Mouse (Mus musculus) gastrocnemius, postnatal 10 days (tissue): ENCODE results near the gene Lefty1. TPM values are rescaled to one million over a fixed set of nuclear protein-coding genes. Genes with fewer than 3 reads are reported as not detected.
A peak's percentile ranks its signal among the peaks of the same experiment; 100 is the strongest.
"Not testable (repeated sequence)": the region's sequence is repeated elsewhere in the genome, so short reads cannot be mapped to it uniquely, and the experiment has no call there.

Experiments used
- DNase-seq: peaks from one replicate; pipeline ENCODE4 v3.0.0; 2021; ENCODE audit warnings: mixed read lengths
- total RNA-seq, 2 experiments: library from RNA; stranded (reverse); gene quantifications; 2 replicates each; pipeline ENCODE4 v1.2.3; 2021

Lefty1 gene
- total RNA-seq, 2 experiments from 2014 or later = 0.59 to 1.2 TPM

DNA sequence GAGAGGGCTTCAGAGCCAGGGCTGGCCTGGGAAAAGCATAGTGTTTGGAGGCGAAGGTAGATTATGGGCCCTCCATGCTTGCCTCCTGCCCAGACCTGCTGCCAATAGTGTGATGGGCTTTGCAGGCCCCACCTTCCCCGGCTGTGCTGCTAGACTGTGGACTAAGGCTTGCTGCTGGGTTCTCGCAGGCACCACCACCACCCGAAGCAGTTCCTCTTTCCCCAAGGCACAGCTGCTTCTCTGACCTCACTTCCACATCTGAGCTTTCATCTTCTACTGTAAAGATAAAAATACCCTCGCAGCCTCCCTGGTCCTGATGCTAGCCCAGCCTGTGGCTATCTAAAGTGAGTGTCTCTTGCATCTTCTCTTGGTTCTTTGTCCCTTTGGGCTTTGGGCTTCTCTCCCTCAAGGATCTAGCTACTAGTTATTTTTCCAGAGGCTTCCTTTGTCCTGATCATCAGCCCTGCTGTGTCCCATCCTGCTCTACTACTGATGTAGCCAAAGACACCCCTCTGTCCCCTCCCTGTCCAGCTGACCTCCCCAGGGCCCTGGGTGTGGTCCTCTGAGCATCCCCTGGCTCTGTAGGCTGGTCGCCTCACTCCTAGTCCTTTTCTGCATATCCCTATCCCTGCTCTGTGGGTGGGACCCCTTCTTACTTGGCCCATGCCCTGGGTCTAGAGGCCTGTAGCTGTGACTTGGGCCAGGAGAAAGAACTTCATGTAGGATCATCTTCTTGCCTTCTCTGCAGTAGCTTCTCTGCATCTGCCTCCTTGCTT, 12.4 kb upstream of the Lefty1 start:
- DNase-seq = no peak

DNA sequence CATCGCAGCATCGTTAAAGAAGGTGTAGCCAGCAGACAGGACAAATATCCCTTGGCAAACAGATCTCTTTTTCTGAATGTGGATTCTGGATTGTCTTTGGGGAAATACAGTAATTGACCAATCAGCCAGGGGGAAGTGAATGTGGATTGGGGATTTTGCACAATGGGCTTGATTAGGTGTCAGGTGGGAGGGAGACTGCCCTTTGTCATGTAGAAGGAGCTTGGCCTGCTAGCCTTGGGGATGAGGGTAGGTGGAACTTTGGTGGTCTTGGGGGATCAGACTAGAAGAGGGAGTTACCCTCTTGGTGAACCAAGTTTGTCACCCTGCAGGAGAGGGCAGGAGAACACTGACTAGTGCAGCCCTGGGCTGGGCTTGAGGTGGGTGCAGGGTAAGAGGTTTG, 10.1 kb upstream of the Lefty1 start:
- no peak for DNase-seq

DNA sequence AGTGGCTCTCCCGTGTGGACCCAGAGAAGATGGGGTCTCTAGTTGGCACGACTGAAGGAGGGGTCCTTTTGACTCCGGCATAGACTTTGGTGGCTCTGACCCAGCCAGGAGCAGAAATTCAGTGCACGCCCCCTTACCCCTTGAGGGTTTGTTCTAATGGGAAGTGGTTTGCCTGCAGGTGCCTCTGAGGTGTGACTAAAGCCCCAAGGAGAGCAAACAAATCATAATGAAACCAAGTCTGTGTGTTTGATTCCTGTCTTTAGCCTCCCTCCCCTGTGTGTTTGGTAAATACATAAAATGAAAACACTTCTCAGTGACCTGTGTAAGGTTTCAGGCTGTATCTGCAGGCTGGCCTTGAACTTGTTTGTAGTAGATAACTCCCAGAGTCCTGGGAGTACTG, 8.5 kb upstream of the Lefty1 start:
- DNase-seq = no peak

DNA sequence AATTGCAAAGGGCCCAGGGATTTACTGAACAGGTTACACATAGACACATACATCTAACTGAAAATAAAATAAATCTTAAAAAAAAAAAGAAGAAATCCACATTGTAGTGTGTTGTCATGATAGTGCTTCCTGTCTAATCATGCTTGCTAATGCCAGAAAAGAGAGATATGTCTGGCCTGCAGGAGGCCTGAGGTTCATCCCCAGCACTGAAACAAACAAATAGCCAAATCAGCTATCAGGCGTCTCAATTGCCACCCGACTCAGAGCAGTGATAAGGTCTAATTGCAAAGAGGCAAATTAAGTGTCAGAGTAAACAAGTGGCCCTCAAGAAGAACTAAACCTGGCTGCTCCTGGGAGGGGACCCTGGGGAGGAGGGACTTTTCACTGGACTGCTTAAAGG, 5.2 kb upstream of the Lefty1 start:
- DNase-seq = no peak

DNA sequence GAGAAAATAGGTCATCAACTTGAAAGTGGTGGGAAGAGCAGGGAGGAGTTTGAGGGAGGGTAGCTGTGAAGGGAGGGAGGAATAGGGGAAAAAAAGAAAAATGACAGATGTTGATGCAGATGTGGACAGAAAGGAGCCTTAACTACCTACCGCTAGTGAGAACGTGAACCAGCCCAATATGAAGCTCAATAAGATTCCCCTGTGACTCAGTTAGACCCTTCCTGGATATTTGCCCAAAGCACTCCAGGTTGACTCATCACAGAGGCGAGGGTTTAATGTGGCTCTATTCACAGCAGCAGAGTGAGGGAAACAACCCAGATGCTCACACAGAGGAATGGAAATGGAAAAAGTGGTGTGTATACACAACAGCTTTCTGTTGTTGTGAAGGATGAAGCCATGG, 3.7 kb upstream of the Lefty1 start:
- no peak for DNase-seq

DNA sequence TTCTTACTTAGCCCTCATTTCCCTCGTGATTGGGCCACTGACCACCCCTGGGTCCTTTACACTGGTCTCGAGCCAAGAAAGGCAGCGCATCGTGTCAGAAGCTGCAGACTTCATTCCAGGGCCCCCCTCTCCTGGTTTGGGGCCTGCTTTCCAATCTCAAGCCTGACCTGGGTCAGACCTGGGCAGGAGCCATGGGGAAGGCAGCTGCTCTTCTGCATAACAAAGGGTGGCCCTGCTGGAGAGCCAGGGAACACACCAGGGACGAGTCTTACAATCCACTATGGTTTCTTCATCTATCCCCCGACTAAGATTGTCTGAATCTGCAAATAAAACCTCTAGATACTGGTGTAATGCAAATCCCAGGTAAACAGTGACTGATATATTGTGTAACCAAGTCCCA, 1.2 kb upstream of the Lefty1 start:
- DNase-seq = no peak

DNA sequence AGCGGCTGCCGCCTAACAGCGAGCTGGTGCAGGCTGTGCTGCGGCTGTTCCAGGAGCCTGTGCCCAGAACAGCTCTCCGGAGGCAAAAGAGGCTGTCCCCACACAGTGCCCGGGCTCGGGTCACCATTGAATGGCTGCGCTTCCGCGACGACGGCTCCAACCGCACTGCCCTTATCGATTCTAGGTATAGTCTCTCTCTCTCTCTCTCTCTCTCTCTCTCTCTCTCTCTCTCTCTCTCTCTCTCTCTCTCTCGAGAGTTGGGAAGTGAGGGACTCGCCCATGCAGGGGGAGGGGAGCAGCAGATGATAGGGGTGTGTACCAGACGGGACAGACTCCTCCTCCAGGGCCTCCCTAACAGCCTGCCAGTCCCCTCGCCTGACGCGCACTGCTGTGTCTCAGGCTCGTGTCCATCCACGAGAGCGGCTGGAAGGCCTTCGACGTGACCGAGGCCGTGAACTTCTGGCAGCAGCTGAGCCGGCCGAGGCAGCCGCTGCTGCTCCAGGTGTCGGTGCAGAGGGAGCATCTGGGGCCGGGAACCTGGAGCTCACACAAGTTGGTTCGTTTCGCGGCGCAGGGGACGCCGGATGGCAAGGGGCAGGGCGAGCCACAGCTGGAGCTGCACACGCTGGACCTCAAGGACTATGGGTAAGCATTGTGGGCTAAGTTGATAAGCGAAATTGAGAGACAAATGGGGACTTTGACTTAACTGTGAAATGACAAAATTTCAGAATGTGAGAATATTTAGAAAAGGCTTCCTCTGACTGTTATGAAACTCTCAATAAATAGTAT, 2.0 kb downstream of the Lefty1 start:
- DNase-seq = peak; percentile 41

DNA sequence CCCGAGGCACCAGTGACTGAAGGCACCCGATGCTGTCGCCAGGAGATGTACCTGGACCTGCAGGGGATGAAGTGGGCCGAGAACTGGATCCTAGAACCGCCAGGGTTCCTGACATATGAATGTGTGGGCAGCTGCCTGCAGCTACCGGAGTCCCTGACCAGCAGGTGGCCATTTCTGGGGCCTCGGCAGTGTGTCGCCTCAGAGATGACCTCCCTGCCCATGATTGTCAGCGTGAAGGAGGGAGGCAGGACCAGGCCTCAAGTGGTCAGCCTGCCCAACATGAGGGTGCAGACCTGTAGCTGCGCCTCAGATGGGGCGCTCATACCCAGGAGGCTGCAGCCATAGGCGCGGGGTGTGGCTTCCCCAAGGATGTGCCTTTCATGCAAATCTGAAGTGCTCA, 2.8 kb downstream of the Lefty1 start:
- DNase-seq = not testable (repeated sequence)

DNA sequence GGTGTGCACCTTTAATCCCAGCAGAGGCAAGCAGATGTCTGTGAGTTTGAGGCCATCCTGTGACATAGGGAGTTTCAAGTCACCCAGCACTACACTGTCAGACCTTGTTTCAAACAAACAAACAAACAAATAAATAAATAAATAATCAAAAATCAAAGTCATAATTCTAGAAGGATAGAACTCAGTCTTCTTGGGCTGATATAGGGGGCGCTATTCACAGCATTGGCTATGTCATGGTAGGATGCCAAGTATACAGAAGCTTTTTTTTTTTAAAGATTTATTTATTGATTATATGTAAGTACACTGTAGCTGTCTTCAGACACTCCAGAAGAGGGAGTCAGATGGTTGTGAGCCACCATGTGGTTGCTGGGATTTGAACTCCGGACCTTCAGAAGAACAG, 4.0 kb downstream of the Lefty1 start:
- not testable (repeated sequence) for DNase-seq

DNA sequence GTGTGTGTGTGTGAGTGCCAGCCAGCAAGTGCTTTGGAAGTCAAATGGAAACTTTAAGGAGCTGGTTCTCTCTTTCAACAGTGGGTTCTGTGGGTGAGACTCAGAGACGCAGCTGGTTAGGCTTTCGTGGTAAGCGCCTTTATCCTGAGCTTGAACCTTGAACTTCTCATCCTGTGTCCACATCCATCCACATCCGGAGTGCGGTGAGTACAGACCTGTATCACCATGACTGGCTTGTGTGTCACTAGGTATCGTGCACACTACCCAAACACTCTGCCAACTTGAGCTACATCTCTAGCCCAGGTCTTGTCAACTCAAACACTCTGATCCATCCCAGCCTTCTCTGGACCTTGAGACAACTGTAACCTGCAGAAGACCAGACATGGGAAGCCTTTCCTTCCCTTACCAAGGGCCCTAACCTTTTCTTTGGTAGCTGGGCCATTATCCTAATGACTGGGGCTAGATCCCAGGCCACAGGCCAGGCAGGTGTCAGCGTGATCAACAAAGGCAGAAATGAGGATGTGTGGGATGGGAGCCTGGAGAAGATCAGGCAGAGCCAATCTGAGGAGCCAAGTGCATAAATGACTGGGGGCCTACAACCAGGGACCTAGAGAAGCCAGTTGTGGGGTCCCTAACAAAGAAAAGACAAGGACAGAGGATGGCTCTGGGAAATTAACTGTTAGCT, 6.1 kb downstream of the Lefty1 start:
- DNase-seq = no peak

DNA sequence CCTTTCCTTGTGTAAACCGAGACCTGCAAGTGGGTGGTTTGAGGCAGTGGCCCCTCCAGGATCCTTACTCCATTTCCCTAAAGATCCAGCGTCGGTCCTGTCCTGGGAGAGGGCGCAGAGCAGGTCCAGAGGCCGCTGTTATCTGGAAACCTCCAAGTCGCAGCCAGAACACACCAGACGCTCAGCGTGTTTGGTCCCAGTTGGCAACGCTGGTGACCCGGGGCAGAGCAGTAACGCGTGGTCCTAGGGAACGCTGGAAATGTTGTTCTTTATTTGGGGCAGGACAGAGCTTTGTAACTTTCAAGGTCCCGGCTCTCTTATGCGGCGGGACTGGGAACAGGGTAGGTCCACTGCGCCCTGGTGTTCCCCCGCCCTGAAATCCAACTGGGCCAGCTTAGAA, 6.9 kb downstream of the Lefty1 start:
- no peak for DNase-seq

DNA sequence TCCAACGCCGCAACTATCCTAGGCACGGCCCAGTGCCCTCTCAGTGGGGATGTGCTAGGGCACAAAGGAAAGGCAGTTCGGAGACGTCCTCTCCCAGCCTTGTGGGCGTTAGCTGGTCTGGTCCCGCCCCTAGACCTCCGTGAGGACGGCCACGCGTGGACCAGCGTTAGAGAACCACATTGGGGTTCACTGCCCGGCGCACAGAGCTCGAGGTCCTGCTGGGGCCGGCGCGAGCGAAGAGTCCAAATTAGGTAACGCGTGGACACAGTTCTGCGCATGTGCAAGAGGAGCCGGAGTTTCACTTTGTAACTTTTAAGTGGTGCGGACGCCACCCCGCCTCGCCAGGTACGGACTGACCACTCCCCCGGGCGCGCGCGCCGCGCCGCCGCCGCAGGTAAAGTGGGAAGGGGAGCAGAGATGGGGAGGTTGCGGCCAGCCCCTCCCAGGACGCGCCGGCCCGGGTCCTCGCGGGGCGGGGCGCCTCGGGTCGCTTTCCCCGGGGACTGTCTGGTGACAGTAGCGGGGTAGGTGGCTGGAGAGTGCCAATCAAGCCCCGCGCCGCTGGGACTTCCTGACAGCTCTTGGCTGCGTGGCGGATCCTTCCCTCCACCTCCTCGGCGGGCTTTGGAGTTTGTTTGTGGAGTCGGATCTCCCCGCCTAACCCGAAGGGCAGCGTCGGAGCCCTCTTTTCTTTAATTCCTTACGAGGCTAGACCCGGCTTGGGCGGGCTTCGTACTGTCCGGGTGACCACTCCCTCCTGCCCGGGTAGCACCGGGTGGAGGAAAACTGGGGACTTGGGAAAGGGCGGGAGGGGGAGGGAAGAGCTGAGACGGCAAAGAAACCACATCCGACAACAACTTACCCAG, 7.6 kb downstream of the Lefty1 start, which contains the start of gene Tmem63a:
TSS of gene Tmem63a (plus strand) at position 179 of the 866 bp plus-strand sequence.
- DNase-seq = peak; percentile 78

DNA sequence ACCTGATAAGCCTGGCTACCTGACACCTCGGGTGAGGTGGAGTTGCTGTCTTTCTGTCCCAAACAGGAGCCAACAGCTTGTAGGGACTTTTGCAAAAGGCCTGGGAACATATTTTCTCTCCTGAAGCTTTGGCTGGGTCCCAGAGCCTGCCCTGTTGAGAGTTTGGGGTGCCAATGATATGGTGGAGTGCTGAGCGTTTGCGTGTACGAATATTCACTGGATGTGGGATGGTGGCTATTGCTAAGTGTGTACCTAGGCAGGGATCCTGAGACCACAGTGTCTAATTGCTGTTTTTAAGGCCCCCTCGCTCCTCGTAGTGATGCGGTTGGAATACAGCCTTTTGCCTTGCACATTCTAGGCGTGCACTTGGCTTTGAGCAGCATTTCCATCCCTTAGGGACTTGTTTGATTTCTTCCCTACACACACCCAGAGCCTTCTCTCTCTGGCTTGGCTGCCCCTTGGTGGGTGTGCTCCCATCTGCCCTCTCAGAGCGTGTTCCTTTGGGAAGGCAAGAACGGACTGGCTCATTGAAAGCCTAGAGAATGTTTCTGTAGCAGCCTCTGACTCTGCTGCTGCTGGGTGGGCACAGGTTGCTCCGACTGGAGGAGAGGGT, 8.3 kb downstream of the Lefty1 start:
- DNase-seq = no peak

DNA sequence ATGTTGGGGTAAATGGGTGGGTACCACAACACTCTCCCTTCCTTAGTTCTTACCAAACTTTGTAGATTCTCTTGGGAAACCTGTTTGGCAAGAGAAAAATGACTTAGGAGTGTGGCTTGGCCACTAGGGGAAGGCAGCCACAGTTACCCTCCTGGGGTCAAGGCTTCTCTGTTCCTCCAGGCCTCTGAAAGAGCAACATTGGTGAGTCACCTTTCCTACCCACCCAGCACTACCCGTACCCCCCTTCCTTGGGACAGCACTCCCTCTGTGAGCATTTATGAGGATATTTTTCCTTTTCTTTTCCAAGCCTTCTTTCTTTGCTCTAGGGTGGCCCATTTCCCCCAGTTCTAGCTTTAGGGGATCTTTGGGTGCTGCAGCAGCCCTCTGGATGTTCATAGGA, 9.1 kb downstream of the Lefty1 start:
- DNase-seq = no peak

DNA sequence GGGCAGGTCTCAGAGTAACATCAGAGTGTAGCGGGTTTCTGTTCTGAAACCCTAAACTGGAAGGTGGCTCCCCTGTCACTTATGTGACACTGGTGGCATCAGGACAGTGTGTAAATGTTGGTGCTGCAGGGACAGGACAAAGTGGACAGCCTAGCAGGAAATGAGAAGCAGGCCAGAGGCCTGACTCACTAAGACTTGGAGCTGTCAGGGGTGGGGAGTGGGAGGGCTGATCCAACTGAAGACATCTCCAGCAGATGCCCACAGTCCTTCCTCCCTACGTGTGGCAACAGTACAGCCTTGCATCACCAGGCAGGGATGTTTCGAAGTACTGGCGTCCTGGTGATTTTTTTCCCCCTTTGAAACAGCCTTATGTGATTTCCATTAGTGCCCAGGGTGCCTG, 9.7 kb downstream of the Lefty1 start:
- DNase-seq = no peak

DNA sequence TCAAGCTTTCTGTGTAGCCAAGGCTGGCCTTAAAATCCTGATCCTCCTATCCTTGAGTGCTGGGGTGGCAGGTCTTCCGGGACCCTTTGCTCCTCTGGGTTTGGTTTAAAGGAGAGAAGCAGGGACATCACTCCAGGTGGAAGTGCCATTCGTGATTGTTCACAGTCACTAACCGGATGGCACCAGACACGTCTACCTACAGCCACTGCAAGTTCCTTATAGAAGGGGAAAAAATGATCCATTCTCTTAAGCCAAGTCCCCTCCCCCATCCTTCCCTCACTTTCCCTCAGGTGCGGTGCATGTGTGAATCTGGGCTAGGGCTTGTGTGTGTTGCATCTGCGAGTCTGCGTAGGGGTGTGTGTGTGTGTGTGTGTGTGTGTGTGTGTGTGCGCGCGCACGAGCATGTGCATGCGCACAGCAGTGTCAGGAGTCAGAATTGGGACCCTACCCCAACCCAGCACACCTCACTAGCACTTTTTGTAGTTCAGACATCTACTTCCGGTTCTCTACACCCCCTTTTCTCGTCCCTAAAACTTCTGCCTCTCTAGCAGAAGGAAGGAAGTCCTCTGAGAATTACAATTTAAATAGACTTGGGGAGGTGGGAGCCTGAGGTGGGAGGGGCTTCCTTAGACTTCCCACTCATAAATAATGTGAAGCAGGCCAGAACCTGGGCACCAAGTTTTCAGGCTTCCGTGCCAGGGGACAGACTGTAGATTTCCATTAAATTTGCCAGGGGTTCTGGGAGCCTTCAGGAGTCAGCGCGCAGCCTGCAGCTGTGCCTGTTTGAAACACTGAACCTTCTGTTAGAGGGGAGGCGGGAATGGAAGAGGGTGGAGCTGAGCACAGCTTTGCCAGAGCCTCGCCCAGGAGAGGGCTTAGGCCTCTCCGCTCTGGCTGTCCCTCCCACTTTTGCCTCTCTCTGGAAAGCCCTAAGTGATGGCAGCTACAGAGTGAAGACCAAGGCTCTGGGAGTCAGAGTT, 10.5 kb downstream of the Lefty1 start:
- DNase-seq = peak; percentile 53

DNA sequence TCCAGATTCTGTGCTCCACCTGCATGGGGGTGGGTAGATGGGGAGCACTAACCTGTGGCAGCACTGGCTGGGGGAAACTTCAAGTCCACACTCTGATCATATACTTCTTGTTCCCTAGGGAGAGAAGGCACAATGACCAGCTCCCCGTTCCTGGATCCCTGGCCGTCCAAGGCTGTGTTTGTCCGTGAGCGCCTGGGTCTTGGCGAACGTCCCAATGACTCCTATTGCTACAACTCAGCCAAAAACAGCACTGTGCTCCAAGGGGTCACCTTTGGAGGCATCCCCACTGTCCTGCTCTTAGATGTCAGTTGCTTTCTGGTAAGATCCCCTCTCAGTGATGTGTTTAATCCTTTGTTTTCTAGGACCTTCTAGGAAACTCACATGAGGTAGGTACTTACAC, 11.6 kb downstream of the Lefty1 start:
- no peak for DNase-seq

DNA sequence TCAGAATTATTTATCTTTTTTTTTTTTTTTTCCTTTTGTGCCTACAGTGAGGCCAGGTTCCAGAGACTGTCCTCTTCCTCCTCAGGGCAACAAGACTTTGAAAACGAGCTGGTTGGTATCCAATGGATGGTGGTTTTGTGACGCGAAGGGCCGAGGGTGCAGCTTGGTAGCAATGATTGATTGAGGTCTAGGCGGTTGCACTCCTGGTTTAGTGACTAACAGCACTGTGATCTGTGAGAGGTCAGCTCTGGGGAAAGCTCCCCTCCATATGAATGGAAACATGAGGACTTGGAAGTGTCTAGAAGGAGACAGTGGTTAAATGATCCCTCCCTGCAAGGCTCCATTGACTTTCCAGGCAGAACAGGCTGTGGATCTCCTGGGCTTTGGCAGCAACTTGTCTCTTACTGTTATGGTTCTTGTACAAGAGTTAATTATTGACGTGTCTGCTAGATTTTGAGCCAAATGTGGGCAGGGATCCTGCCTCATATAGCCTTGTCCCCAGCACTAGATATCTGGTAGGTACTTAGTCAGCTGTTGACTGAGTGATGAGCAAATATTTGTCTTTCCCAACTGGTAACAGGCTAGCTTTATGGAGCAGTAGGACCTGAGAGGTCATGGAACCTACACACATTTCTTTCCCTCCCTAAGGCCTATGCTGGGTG, 17.4 kb downstream of the Lefty1 start:
- no peak for DNase-seq

DNA sequence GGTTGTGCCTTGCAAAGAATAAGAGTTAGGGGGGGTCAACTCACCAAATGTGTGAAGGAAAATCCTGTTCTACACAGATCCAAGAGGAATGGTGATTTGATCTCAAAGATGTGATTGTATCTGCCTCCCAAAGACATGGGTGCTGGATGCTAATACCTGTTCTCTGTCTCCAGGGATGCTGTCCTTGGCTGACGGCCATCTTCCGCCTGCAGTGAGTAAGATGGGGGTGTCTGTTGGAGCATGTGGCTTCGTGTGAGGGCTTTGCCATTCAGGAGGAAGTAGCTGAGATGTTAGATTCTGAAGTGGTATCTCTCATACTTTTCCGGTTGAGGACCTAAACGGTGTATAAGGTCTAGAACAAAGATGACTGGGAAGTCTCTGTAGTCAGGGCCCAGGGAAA, 18.0 kb downstream of the Lefty1 start:
- no peak for DNase-seq

DNA sequence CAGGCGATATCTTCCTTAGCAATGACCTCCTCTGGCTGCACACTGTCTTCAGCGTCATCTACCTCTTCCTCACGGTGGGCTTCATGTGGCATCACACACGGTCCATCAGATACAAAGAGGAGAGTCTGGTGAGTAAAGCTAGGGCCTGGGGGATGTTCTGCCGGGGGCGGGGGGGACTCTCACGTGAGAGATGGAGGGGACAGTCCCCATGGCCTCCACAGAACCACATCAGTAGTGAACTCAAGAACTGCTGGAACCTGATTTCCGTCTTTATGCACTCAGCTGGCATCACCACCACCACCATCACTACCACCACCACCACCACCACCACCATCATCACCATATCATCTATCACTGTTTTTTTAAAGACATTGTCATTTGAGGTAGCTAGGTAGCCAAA, 21.6 kb downstream of the Lefty1 start:
- DNase-seq = no peak
